Mouse (Mus musculus): Measurements from ENCODE around the gene Lcn3. TPM values are rescaled to one million over a fixed set of nuclear protein-coding genes. Genes with fewer than 3 reads are reported as not detected.
"Not testable (repeated sequence)": the region's sequence is repeated elsewhere in the genome, so short reads cannot be mapped to it uniquely, and the experiment has no call there.

Gene Lcn3
- total RNA-seq (2014; rRNA removed) (not detected in 2 replicates), polyA plus RNA-seq (2015; fragmentation: Nextera tagmentation; extraction: Ambion mirVana) (not detected in 2 replicates)

DNA sequence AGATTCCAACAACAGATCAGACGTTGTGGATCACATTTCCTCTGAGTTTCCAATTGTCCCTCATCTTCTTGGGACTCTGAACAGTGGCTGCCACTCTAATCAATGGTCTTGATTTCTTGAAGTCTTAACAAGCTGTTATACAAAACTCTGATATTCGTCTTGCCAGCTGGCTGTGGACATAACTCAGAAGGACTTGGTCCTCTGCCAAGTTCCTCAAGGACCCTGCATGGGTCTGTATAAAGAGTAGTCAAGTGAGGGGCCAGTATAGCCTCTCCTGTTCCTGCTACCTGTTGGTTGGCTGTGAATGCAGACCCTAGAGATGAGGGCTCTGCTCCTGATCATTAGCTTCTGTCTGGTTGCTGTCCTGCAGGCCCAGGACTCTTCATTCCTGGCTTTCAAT, at the start of gene Lcn3:
TSS of gene Lcn3 (plus strand) at position 301 of the 400 bp plus-strand sequence.
- H3K27ac ChIP-seq (ENCODE audit: low read depth, low read length), result no peak within 1 kb of the TSS
- H3K4me1 ChIP-seq (ENCODE audit: insufficient read depth), result no peaks in the 10 kb centered on the region
- H3K4me2 ChIP-seq (ENCODE audit: low read depth), result no peak within 1 kb of the TSS
- H3K4me3 ChIP-seq (ENCODE audit: low read depth, low read length), result no peak within 1 kb of the TSS
- no peak within 1 kb of the TSS for H3K9ac ChIP-seq
- no peaks in the 10 kb centered on the region for H3K27me3 ChIP-seq (ENCODE audit: insufficient read depth, low read length)
- no peaks in the 10 kb centered on the region for H3K36me3 ChIP-seq (ENCODE audit: insufficient read depth)
- H3K9me3 ChIP-seq (ENCODE audit: low read length), result no peaks in the 10 kb centered on the region
- 32% methylated on average over 2 of the region's 2 CpGs for WGBS
- ATAC-seq (no peak), DNase-seq (no peak)
- TF ChIP-seq CTCF (IDR thresholded peaks at IDR 0.05; ENCODE audit: low read depth), result no peak

DNA sequence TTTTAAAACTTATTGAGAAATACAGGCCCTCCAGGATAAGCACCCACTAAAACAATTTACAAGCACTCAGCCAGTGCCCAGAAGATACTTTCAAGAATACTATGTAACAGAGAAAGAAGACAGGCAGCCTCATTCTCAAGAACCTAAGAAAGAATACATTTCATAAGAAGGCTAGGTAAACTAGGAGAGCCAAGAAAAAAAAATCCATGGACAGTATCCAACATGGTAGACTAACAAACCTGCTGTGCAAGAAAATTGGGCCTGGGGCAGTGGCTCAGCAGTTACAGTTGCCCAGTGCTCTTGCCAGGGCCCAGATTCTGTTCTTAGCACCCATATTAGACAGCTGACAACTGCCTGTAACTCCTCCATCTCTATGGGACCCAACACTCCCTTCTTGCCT, 48.1 kb upstream of the Lcn3 start:
- H3K27ac ChIP-seq (ENCODE audit: low read depth, low read length), result no peak overlapping the region
- H3K4me3 ChIP-seq (ENCODE audit: low read depth, low read length), result no peak overlapping the region
- no peaks in the 10 kb centered on the region for H3K4me1 ChIP-seq (ENCODE audit: insufficient read depth)
- H3K27me3 ChIP-seq (ENCODE audit: insufficient read depth, low read length), result no peaks in the 10 kb centered on the region
- no peak for DNase-seq
- ATAC-seq, result no peak
- no peak for TF ChIP-seq CTCF (IDR thresholded peaks at IDR 0.05; ENCODE audit: low read depth)
- H3K4me2 ChIP-seq (ENCODE audit: low read depth), result no peak overlapping the region
- no peaks in the 10 kb centered on the region for H3K36me3 ChIP-seq (ENCODE audit: insufficient read depth)
- no peaks in the 10 kb centered on the region for H3K9me3 ChIP-seq (ENCODE audit: low read length)
- no peak overlapping the region for H3K9ac ChIP-seq

DNA sequence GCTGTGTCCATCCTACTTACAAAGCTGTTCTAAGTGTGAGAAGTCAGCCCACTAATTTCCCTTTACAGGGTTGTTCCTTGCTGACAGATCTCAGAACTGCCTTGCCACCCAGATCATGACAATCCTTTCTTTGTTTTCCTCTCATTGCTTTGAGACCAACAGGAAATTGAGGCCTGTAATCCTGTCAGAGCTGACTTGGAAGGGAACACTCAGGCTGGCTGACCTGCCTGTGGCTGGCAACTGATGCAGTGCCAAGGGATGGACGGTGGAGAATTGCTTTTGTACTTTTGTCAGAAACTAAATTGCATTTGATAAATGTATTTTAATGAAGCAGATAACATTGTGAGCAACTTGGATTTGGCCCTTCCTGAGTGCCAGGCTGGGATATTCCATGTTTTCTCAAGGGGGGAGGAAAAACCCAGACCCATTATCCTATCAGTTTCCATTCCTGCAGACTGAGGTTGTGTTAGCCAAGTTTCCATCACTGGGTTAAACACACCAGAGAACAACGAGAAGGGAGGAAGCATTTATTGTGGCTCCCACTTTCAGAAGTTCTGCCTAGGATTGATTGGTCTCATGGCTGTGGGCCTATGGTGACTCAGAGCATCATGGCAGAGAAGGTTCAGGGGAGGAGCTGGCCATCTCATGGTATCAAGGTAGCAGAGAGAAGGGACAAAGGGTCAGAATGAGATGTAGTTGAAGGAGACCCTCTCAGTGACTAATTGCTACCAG, 32.0 kb upstream of the Lcn3 start:
- Histone ChIP-seq H3K27me3 (ENCODE audit: insufficient read depth, low read length) (no peaks in the 10 kb centered on the region), H3K27ac (ENCODE audit: low read depth, low read length) (no peak overlapping the region), H3K9me3 (ENCODE audit: low read length) (no peaks in the 10 kb centered on the region), H3K4me3 (ENCODE audit: low read depth, low read length) (no peak overlapping the region), H3K4me2 (ENCODE audit: low read depth) (no peak overlapping the region), H3K9ac (no peak overlapping the region), H3K36me3 (ENCODE audit: insufficient read depth) (no peaks in the 10 kb centered on the region), H3K4me1 (ENCODE audit: insufficient read depth) (no peaks in the 10 kb centered on the region)
- ATAC-seq, result no peak
- DNase-seq, result no peak
- WGBS, result 62% methylated on average over 2 of the region's 2 CpGs
- TF ChIP-seq CTCF (IDR thresholded peaks at IDR 0.05; ENCODE audit: low read depth), result no peak

DNA sequence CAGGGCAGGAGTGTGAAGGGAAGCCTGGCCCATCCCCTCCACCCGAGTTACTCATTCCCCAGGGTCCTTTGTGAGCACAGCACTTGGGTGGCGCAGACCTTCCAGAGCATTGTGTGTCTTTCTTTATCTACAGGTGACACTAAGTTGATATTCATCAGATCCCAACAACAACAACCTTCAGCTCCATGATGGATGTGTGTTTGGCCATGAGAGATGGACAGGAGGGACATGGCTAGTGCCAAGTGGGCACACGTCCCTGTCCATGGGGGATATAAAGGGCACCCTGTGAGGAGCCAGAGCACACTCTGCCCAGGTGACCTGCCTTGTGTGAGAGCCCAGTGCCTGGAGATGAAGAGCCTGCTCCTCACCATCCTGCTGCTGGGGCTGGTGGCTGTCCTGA, 28.7 kb upstream of the Lcn3 start, which contains the start of gene Obp2b:
TSS of gene Obp2b (plus strand) at position 301 of the 400 bp plus-strand sequence.
- DNase-seq; H3K36me3 ChIP-seq (ENCODE audit: insufficient read depth); H3K4me2 ChIP-seq (ENCODE audit: low read depth); H3K27ac ChIP-seq (ENCODE audit: low read depth, low read length); H3K9ac ChIP-seq; H3K27me3 ChIP-seq (ENCODE audit: insufficient read depth, low read length); H3K9me3 ChIP-seq (ENCODE audit: low read length); H3K4me1 ChIP-seq (ENCODE audit: insufficient read depth); ATAC-seq; H3K4me3 ChIP-seq (ENCODE audit: low read depth, low read length): not testable (repeated sequence)
- WGBS, result 90% methylated on average over 3 of the region's 3 CpGs

- DNase-seq, result no peak
- WGBS, result 91% methylated on average over 1 of the region's 1 CpGs
These were observed 23.7 kb upstream of the Lcn3 start for GRCm38 (mm10) chr2:25741671-25742070.

DNA sequence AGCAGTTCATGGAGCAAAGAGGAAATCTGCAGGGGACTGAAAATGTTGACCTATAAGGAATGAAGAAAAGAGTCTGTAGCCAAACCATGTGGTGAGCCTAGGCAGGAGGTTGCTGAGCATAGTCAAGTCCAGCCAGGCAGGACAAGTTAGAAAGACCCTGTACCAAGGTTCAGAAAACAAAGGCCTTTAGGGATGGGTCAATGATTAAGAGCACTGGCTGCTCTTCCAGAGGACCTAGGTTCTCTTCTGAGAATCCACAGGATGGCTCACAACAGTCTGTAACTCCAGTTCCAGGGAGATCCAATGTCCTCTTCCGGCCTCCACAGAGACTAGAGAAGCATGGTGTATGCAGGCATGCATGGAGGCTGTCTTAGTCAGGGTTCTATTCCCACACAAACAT, 11.2 kb upstream of the Lcn3 start:
- 100% methylated on average over 1 of the region's 1 CpGs for WGBS
- no peak for TF ChIP-seq CTCF (IDR thresholded peaks at IDR 0.05; ENCODE audit: low read depth)
- H3K9me3 ChIP-seq (ENCODE audit: low read length), result no peaks in the 10 kb centered on the region
- H3K4me2 ChIP-seq (ENCODE audit: low read depth), result no peak overlapping the region
- H3K4me3 ChIP-seq (ENCODE audit: low read depth, low read length), result no peak overlapping the region
- H3K27me3 ChIP-seq (ENCODE audit: insufficient read depth, low read length), result no peaks in the 10 kb centered on the region
- H3K4me1 ChIP-seq (ENCODE audit: insufficient read depth), result no peaks in the 10 kb centered on the region
- H3K36me3 ChIP-seq (ENCODE audit: insufficient read depth), result no peaks in the 10 kb centered on the region
- H3K9ac ChIP-seq, result no peak overlapping the region
- DNase-seq, result no peak
- ATAC-seq, result no peak
- H3K27ac ChIP-seq (ENCODE audit: low read depth, low read length), result no peak overlapping the region

More at GRCm38 (mm10) chr2:25741671-25742070, 23.7 kb upstream of the Lcn3 start:
- TF ChIP-seq CTCF (IDR thresholded peaks at IDR 0.05; ENCODE audit: low read depth), result no peak
- no peaks in the 10 kb centered on the region for H3K27me3 ChIP-seq (ENCODE audit: insufficient read depth, low read length)
- H3K4me3 ChIP-seq (ENCODE audit: low read depth, low read length), result no peak overlapping the region
- no peak for ATAC-seq
- no peaks in the 10 kb centered on the region for H3K36me3 ChIP-seq (ENCODE audit: insufficient read depth)
- H3K4me1 ChIP-seq (ENCODE audit: insufficient read depth), result no peaks in the 10 kb centered on the region
- no peak overlapping the region for H3K27ac ChIP-seq (ENCODE audit: low read depth, low read length)
- no peak overlapping the region for H3K4me2 ChIP-seq (ENCODE audit: low read depth)
- no peaks in the 10 kb centered on the region for H3K9me3 ChIP-seq (ENCODE audit: low read length)
- no peak overlapping the region for H3K9ac ChIP-seq

DNA sequence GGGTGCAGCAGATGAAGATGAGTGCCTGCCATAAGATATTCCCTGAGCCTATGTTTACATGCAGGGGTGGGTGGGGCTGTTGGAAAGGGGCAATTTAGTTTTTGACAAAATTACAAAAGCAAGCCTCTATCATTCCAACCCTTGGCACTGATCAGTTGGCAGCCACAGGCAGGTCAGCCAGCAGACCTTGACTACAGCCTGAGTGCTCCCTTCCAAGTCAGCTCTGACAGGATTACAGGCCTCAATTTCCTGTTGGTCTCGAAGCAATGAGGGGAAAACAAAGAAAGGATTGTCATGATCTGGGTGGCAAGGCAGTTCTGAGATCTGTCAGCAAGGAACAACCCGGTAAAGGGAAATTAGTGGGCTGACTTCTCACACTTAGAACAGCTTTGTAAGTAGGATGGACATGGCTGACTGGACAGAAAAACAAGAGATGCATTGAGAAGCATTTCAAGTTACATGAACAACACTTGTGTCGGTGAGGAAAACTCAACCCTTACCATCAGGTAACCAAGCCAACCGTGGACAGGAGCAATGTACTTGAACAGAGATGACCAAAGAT, 7.2 kb upstream of the Lcn3 start:
- H3K9ac ChIP-seq, result no peak overlapping the region
- WGBS, result 46% methylated on average over 4 of the region's 4 CpGs
- H3K4me2 ChIP-seq (ENCODE audit: low read depth), result no peak overlapping the region
- H3K27ac ChIP-seq (ENCODE audit: low read depth, low read length), result no peak overlapping the region
- no peaks in the 10 kb centered on the region for H3K27me3 ChIP-seq (ENCODE audit: insufficient read depth, low read length)
- H3K36me3 ChIP-seq (ENCODE audit: insufficient read depth), result no peaks in the 10 kb centered on the region
- DNase-seq, result no peak
- no peak for TF ChIP-seq CTCF (IDR thresholded peaks at IDR 0.05; ENCODE audit: low read depth)
- ATAC-seq, result no peak
- H3K9me3 ChIP-seq (ENCODE audit: low read length), result no peaks in the 10 kb centered on the region
- no peaks in the 10 kb centered on the region for H3K4me1 ChIP-seq (ENCODE audit: insufficient read depth)
- no peak overlapping the region for H3K4me3 ChIP-seq (ENCODE audit: low read depth, low read length)

All from forebrain, postnatal 0 days (tissue).